Mouse (Mus musculus) cerebellum, postnatal 36 days (tissue): Measurements from ENCODE around the gene Snd1.

Experiments
- DNase-seq, 2 experiments: peaks; one replicate each; pipeline ENCODE4 v3.0.0; 2021 to 2022; ENCODE audit warnings: mixed read lengths in 2 of 2

Gene Snd1

DNA sequence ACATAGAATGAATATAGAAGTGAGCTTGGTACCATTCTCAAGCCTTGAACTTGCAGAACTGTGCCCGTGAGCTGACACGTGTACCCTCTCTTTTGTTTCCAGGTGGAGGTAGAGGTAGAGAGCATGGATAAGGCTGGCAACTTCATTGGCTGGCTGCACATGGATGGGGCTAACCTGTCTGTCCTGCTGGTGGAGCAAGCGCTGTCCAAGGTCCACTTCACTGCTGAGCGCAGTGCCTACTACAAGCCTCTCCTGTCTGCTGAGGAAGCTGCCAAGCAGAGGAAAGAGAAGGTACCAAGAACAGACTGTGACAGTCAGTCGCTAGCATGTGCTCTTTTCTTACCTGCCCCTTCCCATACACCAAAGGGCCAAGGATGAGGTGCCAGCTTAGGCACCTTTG lies 399.8 kb downstream of the Snd1 start:
- no peak for DNase-seq

DNA sequence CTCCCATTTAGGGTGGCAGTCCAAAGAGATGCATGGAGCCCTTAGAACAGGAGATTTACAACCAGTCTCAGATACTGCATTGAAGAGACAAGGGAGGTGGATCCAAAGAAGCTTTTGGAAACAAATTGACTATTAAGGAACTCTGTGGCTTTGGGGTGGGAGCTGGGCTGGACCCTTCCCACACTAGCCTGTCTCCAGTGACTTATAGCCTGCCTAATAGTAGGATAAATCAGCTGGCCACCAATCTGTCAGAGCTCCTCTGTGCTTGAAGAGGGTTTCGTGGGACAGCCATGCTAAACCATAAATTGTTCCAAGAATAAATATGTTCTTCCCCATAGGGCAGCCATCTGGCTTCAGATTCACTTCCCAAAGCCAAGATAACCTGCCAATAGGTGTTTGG lies 400.4 kb downstream of the Snd1 start:
- no peak for DNase-seq

DNA sequence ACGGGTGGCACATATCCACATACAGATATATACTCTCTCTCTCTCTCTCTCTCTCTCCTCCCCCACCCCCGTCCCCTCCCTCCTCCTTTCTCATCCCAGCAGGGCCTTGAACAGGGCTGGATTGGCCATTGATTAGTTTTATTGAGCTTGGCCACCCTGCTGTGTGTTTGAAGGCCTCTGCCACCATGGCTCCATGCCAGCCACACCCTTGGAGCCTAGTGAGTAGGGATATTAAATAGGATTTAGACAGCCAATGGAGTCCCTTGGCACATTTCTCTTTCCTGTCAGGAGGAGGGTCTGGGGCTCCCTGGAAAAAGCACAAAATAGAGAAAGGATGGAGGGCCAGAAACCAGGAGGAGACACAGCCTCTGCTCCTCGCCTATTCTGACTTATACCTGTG lies 401.6 kb downstream of the Snd1 start:
- DNase-seq = no peak

GRCm38 (mm10) chr6:28877945-28878666 lies 403.2 kb downstream of the Snd1 start:
- no peak for DNase-seq

DNA sequence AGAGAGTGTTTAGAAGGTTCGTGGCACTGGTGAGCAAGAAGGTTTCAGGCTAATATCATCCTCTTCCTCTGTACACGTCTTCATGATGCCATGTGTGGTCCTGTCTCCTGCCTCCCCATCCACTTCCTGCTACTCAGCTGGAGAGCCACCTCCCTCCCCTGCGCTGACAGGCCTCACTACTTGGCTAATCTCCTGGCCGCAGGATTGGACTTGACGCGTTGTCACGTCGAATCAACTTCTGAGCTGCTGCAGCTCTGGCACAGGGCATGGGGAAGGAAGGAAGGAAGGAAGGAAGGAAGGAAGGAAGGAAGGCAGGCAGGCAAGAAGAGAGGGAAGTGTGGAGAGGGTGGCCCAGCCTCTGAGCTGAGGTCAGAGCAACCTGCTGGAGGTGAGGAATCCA lies 404.4 kb downstream of the Snd1 start:
- DNase-seq = no peak

GRCm38 (mm10) chr6:28880909-28881308 lies 406.0 kb downstream of the Snd1 start:
- DNase-seq = no peak

- no peak for DNase-seq
These were observed 408.6 kb downstream of the Snd1 start for GRCm38 (mm10) chr6:28883518-28883917.

DNA sequence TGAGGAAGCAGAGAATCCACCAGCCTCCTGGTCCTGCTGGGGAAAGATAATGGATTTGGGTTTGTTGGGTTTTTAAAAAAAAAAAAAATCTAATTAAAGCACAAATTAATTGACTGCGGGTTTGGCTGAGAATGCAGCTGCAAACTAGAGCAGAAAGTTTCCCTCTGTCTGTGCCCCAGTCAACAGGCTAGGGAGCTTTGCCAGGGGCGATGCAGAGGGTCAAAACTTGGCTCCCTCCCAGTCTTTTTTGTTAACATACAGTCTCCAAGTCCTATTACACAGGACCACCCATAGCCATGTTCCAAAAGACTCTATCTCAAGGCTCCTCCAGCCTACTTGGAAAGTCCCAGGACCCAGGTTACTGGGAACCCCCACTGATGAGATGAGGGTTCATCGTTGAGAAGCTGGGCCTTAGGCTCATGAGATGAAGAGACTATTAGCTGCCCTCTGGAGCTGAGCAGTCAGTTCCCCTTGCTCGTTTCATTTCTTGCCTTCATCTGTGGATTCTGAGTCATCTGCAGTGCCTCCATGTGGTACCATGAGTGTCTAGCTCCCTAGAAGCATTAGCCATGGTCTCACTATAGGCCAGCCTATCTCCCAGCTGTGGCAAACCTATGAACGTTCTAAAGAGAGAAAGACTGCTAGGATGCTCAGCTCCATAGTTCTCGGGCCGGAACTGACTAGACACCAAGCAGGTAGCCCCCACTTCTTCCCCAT lies 411.9 kb downstream of the Snd1 start:
- DNase-seq = no peak

- no peak for DNase-seq
These were observed 415.5 kb downstream of the Snd1 start for GRCm38 (mm10) chr6:28890426-28890825.

GRCm38 (mm10) chr6:28891480-28891879 lies 416.5 kb downstream of the Snd1 start:
- no peak for DNase-seq

DNA sequence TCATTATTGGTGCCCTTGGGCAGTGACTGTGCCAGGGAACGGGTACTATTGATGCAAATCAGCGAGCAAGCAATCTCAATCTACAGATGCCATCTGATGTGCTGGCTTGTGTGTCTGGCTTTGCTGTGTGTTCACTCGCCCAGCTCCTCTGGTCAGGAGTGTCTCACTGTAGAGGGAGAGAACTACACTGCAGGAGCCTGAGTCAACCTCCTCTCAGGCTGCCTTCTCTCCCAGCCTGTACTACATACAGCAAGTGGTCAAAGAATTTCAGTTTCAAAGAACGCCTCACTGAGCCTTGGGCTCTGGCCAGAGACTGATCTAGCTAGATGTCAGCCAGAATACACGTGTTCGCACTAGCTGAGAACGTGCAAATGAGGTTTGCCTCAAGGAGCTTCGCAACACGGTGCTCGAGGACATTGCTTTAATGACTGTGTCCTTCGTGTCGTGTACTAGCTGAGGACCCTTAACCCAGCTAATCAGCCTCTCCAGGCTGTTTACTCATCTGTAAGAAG lies 420.1 kb downstream of the Snd1 start:
- DNase-seq = no peak

- no peak for DNase-seq
These were observed 420.8 kb downstream of the Snd1 start for GRCm38 (mm10) chr6:28895726-28896125.

- DNase-seq = no peak
These were observed 421.9 kb downstream of the Snd1 start for GRCm38 (mm10) chr6:28896762-28897320.

DNA sequence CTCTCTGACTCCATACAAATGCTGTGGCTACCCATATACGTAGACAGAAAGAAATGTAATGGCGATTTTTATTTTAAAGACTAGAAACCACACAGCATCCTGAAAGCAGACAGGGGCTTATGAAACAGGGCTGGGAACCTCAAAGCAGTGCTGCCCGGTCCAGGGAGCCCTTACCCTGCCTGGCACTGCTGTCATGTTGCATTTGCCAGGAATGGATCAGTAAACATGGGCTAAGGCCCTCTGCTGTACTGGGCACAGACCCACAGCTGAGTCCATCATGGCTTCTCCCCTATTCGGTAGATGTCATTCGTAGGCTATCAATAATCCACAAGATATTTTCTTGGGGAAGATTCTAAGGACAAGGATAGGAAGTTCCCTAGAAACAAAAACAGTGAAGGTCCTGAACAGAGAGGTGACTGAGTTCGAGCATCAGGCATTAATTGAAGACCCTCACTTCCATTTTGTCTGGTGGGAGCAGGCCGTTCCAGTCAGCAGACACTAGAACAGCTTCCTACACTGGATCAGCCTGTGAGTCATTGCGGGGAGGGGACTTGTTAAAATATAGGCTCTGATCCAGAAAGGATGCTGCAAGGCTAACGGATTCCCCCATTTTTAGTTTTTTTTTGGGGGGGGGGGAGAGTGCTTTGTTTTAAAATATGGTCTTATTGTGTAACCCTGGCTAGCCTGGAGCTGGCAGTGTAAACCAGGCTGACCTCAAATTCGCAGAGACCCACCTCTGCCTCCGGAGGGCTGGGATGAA lies 422.6 kb downstream of the Snd1 start:
- no peak for DNase-seq

- peak; percentile 64 to 66 for DNase-seq
These were observed 423.9 kb downstream of the Snd1 start for GRCm38 (mm10) chr6:28898836-28899235.

GRCm38 (mm10) chr6:28902573-28902972 lies 427.6 kb downstream of the Snd1 start:
- DNase-seq = no peak

DNA sequence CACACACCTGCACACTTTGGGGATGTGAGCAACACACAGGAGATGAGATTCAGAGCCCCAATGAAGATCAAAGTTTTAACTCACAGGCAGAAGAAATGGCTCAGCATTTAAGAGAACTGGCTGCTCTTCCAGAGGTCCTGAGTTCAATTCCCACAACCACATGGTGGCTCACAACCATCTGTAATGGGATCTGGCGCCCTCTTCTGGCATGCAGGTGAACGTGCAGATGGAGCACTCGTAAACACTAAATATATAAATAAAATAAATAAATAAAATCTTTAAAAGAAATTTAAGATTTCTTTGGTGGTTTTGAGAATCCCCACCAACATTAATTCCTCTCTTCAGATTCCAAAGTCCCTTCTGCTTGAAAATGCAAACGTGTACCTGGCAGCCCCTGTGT lies 429.5 kb downstream of the Snd1 start:
- DNase-seq = no peak

- DNase-seq = no peak
These were observed 430.4 kb downstream of the Snd1 start for GRCm38 (mm10) chr6:28905301-28905700.

DNA sequence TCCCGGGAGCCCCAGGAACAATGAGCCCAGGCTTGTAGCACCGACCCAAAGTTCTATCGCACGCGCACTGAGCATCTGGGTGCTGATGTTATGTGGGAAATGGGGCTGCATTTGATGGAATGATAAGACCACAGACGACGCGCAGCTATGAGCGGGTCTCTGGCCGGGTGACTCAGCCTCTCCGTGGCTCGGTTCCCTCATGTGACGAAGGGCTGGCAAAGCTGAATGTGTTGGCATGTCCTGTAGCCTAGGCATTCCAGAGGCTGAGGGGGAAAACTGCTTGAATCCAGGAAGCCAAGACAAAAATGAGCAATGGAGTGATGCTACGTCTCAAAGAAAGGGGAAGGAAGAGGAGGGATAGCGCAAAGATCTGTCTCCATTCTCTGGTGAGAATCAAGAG lies 434.9 kb downstream of the Snd1 start:
- peak; percentile 22 to 31 for DNase-seq

DNA sequence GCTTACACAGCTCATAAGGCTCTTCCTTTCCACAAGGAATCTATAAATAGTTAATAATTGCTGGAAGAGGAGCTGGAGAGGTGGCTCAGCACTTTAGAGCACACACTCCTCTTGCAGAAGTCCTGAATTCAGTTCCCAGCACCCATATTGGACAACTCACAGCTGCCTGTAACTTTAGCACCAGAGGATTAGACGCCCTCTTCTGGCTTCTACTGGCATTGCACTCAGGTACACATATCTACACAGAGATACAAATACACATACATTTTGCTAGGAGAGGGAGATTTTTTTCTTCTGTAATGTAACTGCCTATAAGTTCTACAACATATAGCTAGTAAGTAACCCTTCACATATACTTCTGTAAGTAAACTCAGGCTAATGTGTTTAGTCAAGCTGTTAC lies 440.0 kb downstream of the Snd1 start:
- DNase-seq = no peak

DNA sequence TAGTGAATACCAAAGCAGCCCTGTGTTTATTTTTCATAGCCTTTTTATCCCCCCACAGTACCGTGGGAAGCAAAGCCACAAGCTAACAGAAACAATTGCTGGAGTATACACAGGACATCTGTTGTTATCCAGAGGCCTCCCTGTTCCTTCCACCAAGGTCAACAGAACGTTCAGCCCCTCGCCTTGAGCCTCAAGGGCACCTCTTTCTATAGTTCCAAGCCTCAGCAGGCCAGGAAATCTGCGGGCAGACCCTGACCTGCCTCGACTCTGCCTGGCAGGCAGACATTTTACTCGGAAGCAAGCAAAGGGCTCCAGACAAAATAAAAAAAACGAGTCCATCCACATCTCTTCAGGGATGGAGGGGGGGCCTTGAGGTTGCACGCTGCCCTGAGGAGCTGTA lies 441.7 kb downstream of the Snd1 start:
- no peak for DNase-seq

DNA sequence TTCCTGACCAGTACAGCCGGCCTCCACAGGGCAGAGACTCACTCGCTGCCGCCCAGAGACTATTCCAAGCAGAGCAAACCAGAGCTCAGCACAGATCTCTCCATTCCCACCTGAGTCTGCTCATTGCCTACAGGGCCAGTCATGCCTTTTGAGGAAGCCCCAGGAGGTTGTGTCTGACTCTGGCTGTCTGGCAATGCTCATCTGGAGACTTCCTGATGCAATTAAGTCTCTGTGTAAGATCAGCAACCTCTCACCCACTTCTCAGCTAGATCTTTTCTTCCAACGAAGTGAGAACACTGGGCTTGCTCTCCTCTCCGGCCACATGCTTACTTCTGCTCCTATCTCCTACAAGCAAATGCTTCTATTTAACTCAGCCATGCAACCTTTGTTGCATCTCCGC lies 444.4 kb downstream of the Snd1 start:
- DNase-seq = no peak

DNA sequence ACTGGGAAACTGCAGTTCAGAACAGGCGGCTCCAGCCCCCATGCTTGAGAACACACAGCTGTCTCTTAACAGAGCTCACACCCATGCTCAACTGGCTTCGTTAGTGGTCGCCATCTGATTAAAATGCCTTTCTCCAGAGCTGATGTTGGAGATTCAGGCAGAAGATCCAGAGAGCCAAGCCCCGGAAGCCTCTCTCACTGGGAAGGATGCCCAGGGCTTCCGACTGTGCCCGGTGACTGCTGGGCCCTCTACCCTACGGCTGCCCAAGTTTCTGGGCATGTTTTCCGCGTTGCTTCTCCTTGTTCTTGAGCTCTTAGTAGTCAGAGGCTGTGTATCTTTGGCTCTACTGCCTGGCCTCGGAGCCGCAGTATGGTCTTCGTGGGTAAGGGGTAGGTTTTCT lies 447.4 kb downstream of the Snd1 start:
- no peak for DNase-seq
